ENCODE assay signal across 8 mouse cellular contexts in the genomic region with DNA sequence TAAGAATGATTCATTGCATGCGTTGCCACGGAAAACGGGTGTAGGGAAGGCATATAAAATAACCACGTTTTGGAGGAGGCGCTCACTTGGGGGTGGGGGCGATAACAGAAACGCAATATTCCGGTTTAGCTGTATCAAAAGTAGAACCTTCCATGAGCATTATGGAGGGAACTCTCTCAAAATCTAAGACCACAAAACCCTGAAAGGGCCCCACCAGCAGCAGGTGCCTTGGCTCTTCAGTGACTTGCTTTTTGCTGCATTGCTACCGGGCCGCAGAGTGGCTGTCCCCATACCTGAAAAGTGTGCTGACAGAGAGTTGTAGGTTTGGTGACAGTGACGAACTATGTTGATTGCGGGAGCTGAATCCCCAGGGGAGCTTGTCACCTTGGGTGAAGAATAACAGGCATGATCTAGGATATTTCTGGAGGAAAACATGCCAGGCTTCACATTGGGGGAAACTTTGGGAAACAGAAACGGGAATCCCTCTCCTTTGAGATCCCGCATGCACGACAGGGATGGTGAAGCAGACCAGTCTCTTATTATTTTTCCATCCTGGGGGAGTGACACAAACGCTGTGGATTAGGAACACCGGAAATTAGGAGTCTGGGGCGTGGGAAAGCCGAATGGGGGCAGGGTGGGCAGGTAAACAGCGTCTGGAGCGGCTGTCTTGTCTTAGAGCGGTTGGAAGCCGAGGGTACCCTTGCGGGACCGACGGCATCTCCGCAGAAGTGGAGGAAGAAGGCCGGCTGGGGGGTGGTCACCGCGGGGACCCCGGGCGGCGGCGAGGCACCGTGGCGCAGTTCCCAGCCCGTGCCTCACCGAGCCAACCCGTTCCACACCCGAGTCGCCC. TPM values are rescaled to one million over a fixed set of nuclear protein-coding genes. Genes with fewer than 3 reads are reported as not detected.
DNase-seq lines count a peak whose midpoint lies in the region; ATAC-seq and TF ChIP-seq lines count a peak whose summit lies in the region.

No protein-coding gene starts in this region.

- H3K27me3 ChIP-seq in kidney, embryonic 15.5 days = no peaks in the 10 kb centered on the region
- no peaks in the 10 kb centered on the region for H3K27me3 ChIP-seq in liver, embryonic 14.5 days (ENCODE audit: control insufficient read depth, insufficient read depth, low read length)
- H3K27me3 ChIP-seq in neural tube, embryonic 14.5 days (ENCODE audit: control insufficient read depth, insufficient read depth, low read length) = no peaks in the 10 kb centered on the region

- peak; percentile 14 to 57 for DNase-seq in urinary bladder, adult 18-20 months (ENCODE audit: low spot score in 2 of 2)
- no peak for DNase-seq in urinary bladder, postnatal 10 days (ENCODE audit: low spot score)
- peak; percentile 59 to 67 for DNase-seq in cerebellum, postnatal 25 days
- peak; percentile 69 for DNase-seq in heart, adult 8-10 months (ENCODE audit: low spot score)
- no peak for DNase-seq in liver, embryonic 14.5 days (ENCODE audit: low read depth in 3 of 3, low spot score in 3 of 3)
- peak; percentile 16 to 34 for DNase-seq in thymus, postnatal 36 days

- H3K9ac ChIP-seq in kidney, embryonic 15.5 days = peak overlapping the region; percentile 88
- peak overlapping the region; percentile 92 for H3K9ac ChIP-seq in liver, embryonic 14.5 days (replicated peaks)
- peak overlapping the region; percentile 97 for H3K9ac ChIP-seq in neural tube, embryonic 14.5 days (replicated peaks; ENCODE audit: low read depth, low read length)

- 2% methylated on average over 41 of the region's 41 CpGs for WGBS in kidney, embryonic 15.5 days
- 12% methylated on average over 39 of the region's 41 CpGs for WGBS in liver, embryonic 14.5 days (ENCODE audit: insufficient replicate concordance)
- WGBS in neural tube, embryonic 14.5 days = 4% methylated on average over 37 of the region's 41 CpGs

- H3K4me1 ChIP-seq in kidney, embryonic 15.5 days = peaks cover 24% of the 10 kb centered on the region
- peaks cover 13 to 20% of the 10 kb centered on the region in 2 experiments for H3K4me1 ChIP-seq in liver, embryonic 14.5 days (replicated peaks; ENCODE audit: control insufficient read depth in 2 of 2, insufficient read depth in 2 of 2, low read length in 1 of 2)
- peaks cover 14% of the 10 kb centered on the region for H3K4me1 ChIP-seq in neural tube, embryonic 14.5 days (ENCODE audit: control insufficient read depth, insufficient read depth, low read length)

- no peaks in the 10 kb centered on the region for H3K9me3 ChIP-seq in kidney, embryonic 15.5 days (replicated peaks)
- H3K9me3 ChIP-seq in liver, embryonic 14.5 days (ENCODE audit: control insufficient read depth, low read length) = no peaks in the 10 kb centered on the region
- H3K9me3 ChIP-seq in neural tube, embryonic 14.5 days (ENCODE audit: control insufficient read depth, low read length) = no peaks in the 10 kb centered on the region

- H3K27ac ChIP-seq in kidney, embryonic 15.5 days = peak overlapping the region; percentile 98
- H3K27ac ChIP-seq in liver, embryonic 14.5 days = peak overlapping the region; percentile 64
- H3K27ac ChIP-seq in neural tube, embryonic 14.5 days (ENCODE audit: low read depth, low read length) = peak overlapping the region; percentile 96

- TF ChIP-seq EP300 in liver, embryonic 14.5 days (IDR thresholded peaks at IDR 0.05; ENCODE audit: low read depth) = no peak

- peak overlapping the region; percentile 80 for H3K4me2 ChIP-seq in kidney, embryonic 15.5 days
- peak overlapping the region; percentile 78 for H3K4me2 ChIP-seq in liver, embryonic 14.5 days (ENCODE audit: low read depth)
- H3K4me2 ChIP-seq in neural tube, embryonic 14.5 days (ENCODE audit: low read depth, low read length) = peak overlapping the region; percentile 94

- H3K36me3 ChIP-seq in kidney, embryonic 15.5 days = no peaks in the 10 kb centered on the region
- no peaks in the 10 kb centered on the region for H3K36me3 ChIP-seq in liver, embryonic 14.5 days (replicated peaks; ENCODE audit: control insufficient read depth, insufficient read depth, low read depth)
- no peaks in the 10 kb centered on the region for H3K36me3 ChIP-seq in neural tube, embryonic 14.5 days (ENCODE audit: control insufficient read depth, insufficient read depth, low read length)

- peak; percentile 59 for ATAC-seq in kidney, embryonic 15.5 days (replicated peaks; ENCODE audit: low FRiP score)
- ATAC-seq in liver, embryonic 14.5 days (ENCODE audit: insufficient read depth) = peak; percentile 6
- peak; percentile 72 for ATAC-seq in neural tube, embryonic 14.5 days (ENCODE audit: low read depth)

- no peak for TF ChIP-seq CTCF in liver, embryonic 14.5 days (IDR thresholded peaks at IDR 0.05; ENCODE audit: low read depth)

- peak overlapping the region; percentile 83 for H3K4me3 ChIP-seq in kidney, embryonic 15.5 days (replicated peaks)
- H3K4me3 ChIP-seq in liver, embryonic 14.5 days (ENCODE audit: insufficient read depth in 1 of 2, low read depth in 2 of 2, low read length in 2 of 2) = peak overlapping the region; percentile 81 to 91
- H3K4me3 ChIP-seq in neural tube, embryonic 14.5 days (ENCODE audit: low read depth, low read length) = peak overlapping the region; percentile 84

RNA-seq across cellular contexts. Expression of a gene that starts 1.2 kb away (rescaled TPM):
- 10 to 100 TPM; 38.6 to 47.9 (median 44.9) TPM for total RNA-seq in heart, adult 8-10 months (2022)
- 18.0 and 18.5 TPM in 2 replicates for polyA plus RNA-seq in kidney, embryonic 15.5 days (2015; fragmentation: Nextera tagmentation; extraction: Ambion mirVana)
- 7.5 and 9.1 TPM in 2 replicates for polyA plus RNA-seq in liver, embryonic 14.5 days (2012; rRNA removed)
- 8.1 and 8.2 TPM in 2 replicates for polyA plus RNA-seq in liver, embryonic 14.5 days (2014; fragmentation: Nextera tagmentation; extraction: Ambion mirVana)
- polyA plus RNA-seq in neural tube, embryonic 14.5 days (2014; fragmentation: Nextera tagmentation; extraction: Ambion mirVana) = 25.0 and 33.6 TPM in 2 replicates

Comparison
In these comparisons a context has a peak if more than half of its experiments do, and no peak if none do; other contexts are left out.
1. DNase-seq: peak in urinary bladder, adult 18-20 months (2 of 2), cerebellum, postnatal 25 days (2 of 2), heart, adult 8-10 months (single experiment) and thymus, postnatal 36 days (2 of 2); none in urinary bladder, postnatal 10 days (single experiment) and liver, embryonic 14.5 days (0 of 3).
2. ATAC-seq: peak in every context shown above with its lines; median percentile 72 in neural tube, embryonic 14.5 days; 59 in kidney, embryonic 15.5 days; 6 in liver, embryonic 14.5 days.
3. Peak in every context shown above with its lines, with median percentiles within 50 percentile points of each other: H3K27ac ChIP-seq, H3K4me2 ChIP-seq, H3K4me3 ChIP-seq and H3K9ac ChIP-seq.